9 mouse cellular contexts compared by ENCODE assay signal in the genomic region with DNA sequence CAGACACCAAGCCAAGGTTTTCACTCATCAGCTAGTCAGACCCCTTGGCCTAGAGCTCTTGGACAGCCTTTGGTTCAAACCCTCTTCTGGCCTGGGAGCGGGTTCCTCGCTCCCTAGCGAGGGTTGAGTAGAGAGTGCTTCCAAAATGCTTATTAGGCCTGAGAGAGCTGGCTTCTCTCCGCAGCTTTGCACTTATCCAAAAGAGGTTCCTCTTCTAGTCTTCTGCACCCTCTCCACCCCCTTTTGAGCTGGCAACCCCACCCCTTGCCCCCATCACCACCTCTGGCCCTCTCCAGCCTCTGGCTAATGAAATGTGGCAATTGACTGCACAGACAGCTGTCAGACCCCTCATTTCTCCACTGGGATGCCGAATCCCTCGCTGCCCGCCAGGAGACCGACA. TPM values are rescaled to one million over a fixed set of nuclear protein-coding genes. Genes with fewer than 3 reads are reported as not detected.
DNase-seq lines count a peak whose midpoint lies in the region; ATAC-seq and TF ChIP-seq lines count a peak whose summit lies in the region.
"Had no signal": no experiment of that assay in that cellular context is flagged by ENCODE, and none has a peak within 500 bp of the region (broad histone marks: within the 10 kb centered on the region; RNA-seq: fewer than 3 reads in every experiment).

Gene Dnajc22 (plus strand): TSS at position 301 of the 400 bp plus-strand sequence.

- ATAC-seq in lung, postnatal 0 days, result no peak
- no peak for ATAC-seq in liver, embryonic 11.5 days (replicated peaks; ENCODE audit: low FRiP score)
- no peak for ATAC-seq in stomach, embryonic 16.5 days (ENCODE audit: insufficient read depth, low FRiP score)

- H3K27me3 ChIP-seq in lung, postnatal 0 days (replicated peaks; ENCODE audit: insufficient read depth, low read length), result peaks cover 88% of the 10 kb centered on the region
- peaks cover 95% of the 10 kb centered on the region for H3K27me3 ChIP-seq in liver, embryonic 11.5 days (replicated peaks; ENCODE audit: control insufficient read depth, insufficient read depth, low read length)
- peaks cover 91% of the 10 kb centered on the region for H3K27me3 ChIP-seq in stomach, embryonic 16.5 days (ENCODE audit: control insufficient read depth, insufficient read depth, low read length)

- H3K4me3 ChIP-seq in lung, postnatal 0 days (ENCODE audit: low read depth, low read length), result peak within 1 kb of the TSS; percentile 35
- H3K4me3 ChIP-seq in liver, embryonic 11.5 days (ENCODE audit: low read depth, low read length), result peak within 1 kb of the TSS; percentile 37
- H3K4me3 ChIP-seq in stomach, embryonic 16.5 days (replicated peaks; ENCODE audit: low read length), result peak within 1 kb of the TSS; percentile 48

- no peak for TF ChIP-seq EP300 in lung, postnatal 0 days (IDR thresholded peaks at IDR 0.05)

- DNase-seq in adrenal gland, postnatal 10 days, result no peak
- no peak for DNase-seq in adrenal gland, adult 18-20 months (ENCODE audit: low spot score in 2 of 2)
- DNase-seq in lung, postnatal 0 days (ENCODE audit: low spot score), result no peak
- no peak for DNase-seq in lung, adult 18-20 months
- DNase-seq in liver, embryonic 11.5 days (ENCODE audit: low spot score), result no peak
- no peak for DNase-seq in gastrocnemius, postnatal 4 days (ENCODE audit: low spot score in 2 of 2)
- DNase-seq in right cerebral cortex, postnatal 4 days, result no peak
- DNase-seq: thymus, adult 2 months had no signal

- H3K27ac ChIP-seq in lung, postnatal 0 days (ENCODE audit: low read length), result no peak within 1 kb of the TSS
- no peak within 1 kb of the TSS for H3K27ac ChIP-seq in liver, embryonic 11.5 days (ENCODE audit: low read depth, low read length)
- H3K27ac ChIP-seq in stomach, embryonic 16.5 days (ENCODE audit: low read length), result no peak within 1 kb of the TSS

- TF ChIP-seq CTCF in lung, postnatal 0 days (IDR thresholded peaks at IDR 0.05), result no peak

- peak within 1 kb of the TSS; percentile 64 for H3K4me2 ChIP-seq in lung, postnatal 0 days (replicated peaks; ENCODE audit: low read depth, low read length)
- H3K4me2 ChIP-seq in liver, embryonic 11.5 days, result peak within 1 kb of the TSS; percentile 73
- peak within 1 kb of the TSS; percentile 74 for H3K4me2 ChIP-seq in stomach, embryonic 16.5 days (ENCODE audit: low read depth, low read length)

- WGBS in lung, postnatal 0 days, result 43% methylated on average over 8 of the region's 8 CpGs
- 32% methylated on average over 8 of the region's 8 CpGs for WGBS in liver, embryonic 11.5 days
- 51% methylated on average over 8 of the region's 8 CpGs for WGBS in stomach, embryonic 16.5 days

- H3K4me1 ChIP-seq in lung, postnatal 0 days (ENCODE audit: insufficient read depth, low read depth, low read length), result peaks cover 3% of the 10 kb centered on the region; the same call in 1 of the 2 replicates
- H3K4me1 ChIP-seq in liver, embryonic 11.5 days (replicated peaks; ENCODE audit: control insufficient read depth, insufficient read depth, low read length), result peaks cover 34% of the 10 kb centered on the region
- peaks cover 28% of the 10 kb centered on the region for H3K4me1 ChIP-seq in stomach, embryonic 16.5 days (ENCODE audit: control insufficient read depth, insufficient read depth, low read length)

- H3K9ac ChIP-seq in lung, postnatal 0 days (replicated peaks; ENCODE audit: low read depth), result no peak within 1 kb of the TSS
- no peak within 1 kb of the TSS for H3K9ac ChIP-seq in liver, embryonic 11.5 days (ENCODE audit: low read depth, low read length)
- H3K9ac ChIP-seq in stomach, embryonic 16.5 days (ENCODE audit: low read length), result peak within 1 kb of the TSS; percentile 60

- H3K36me3 ChIP-seq in lung, postnatal 0 days (ENCODE audit: insufficient read depth, low read length), result no peaks in the 10 kb centered on the region
- H3K36me3 ChIP-seq in liver, embryonic 11.5 days (ENCODE audit: control insufficient read depth, insufficient read depth, low read length), result no peaks in the 10 kb centered on the region
- no peaks in the 10 kb centered on the region for H3K36me3 ChIP-seq in stomach, embryonic 16.5 days (ENCODE audit: control insufficient read depth, insufficient read depth, low read length)

- H3K9me3 ChIP-seq in lung, postnatal 0 days (ENCODE audit: low read length), result no peaks in the 10 kb centered on the region
- no peaks in the 10 kb centered on the region for H3K9me3 ChIP-seq in liver, embryonic 11.5 days (ENCODE audit: control insufficient read depth, low read length)
- no peaks in the 10 kb centered on the region for H3K9me3 ChIP-seq in stomach, embryonic 16.5 days (replicated peaks; ENCODE audit: control insufficient read depth, low read length)

RNA-seq across cellular contexts. Expression of gene Dnajc22, which starts in this region (rescaled TPM):
- total RNA-seq in adrenal gland, postnatal 10 days (2021), result 10 to 100 TPM; 15.0 to 21.8 TPM
- total RNA-seq in adrenal gland, adult 18-20 months (2021), result 1 to 10 TPM; 2.5 to 8.4 TPM
- polyA plus RNA-seq in lung, postnatal 0 days (2015; fragmentation: Nextera tagmentation; extraction: Ambion mirVana), result 0.50 and 0.96 TPM in 2 replicates
- polyA plus RNA-seq in liver, embryonic 11.5 days (2014; fragmentation: Nextera tagmentation; extraction: Ambion mirVana), result 17.1 and 19.8 TPM in 2 replicates
- 14.1 TPM in 2 replicates for polyA plus RNA-seq in stomach, embryonic 16.5 days (2015; fragmentation: Nextera tagmentation; extraction: Ambion mirVana)
- not detected for total RNA-seq in gastrocnemius, postnatal 4 days (2021)
